Mouse (Mus musculus) retina, adult 2 months (tissue): ENCODE data around the gene B3gnt9.

ENCODE experiments used
- DNase-seq: peaks from one replicate; pipeline ENCODE4 v3.0.0-alpha.2; 2012; ENCODE audit warnings: low read depth, low spot score

B3gnt9 gene

GRCm38 (mm10) chr8:105282239-105282638 lies 27.3 kb upstream of the B3gnt9 start:
- no peak for DNase-seq

GRCm38 (mm10) chr8:105281821-105282220 lies 26.9 kb upstream of the B3gnt9 start:
- no peak for DNase-seq

GRCm38 (mm10) chr8:105280567-105280966 lies 25.6 kb upstream of the B3gnt9 start:
- no peak for DNase-seq

- no peak for DNase-seq
Observed at GRCm38 (mm10) chr8:105278911-105279334, 24.0 kb upstream of the B3gnt9 start.

- no peak for DNase-seq
Observed at GRCm38 (mm10) chr8:105276292-105277120, 21.6 kb upstream of the B3gnt9 start.

- no peak for DNase-seq
Observed at GRCm38 (mm10) chr8:105275840-105276239, 20.9 kb upstream of the B3gnt9 start, which contains the start of gene Nol3. Gene Nol3 (plus strand): TSS chr8:105276140.

- DNase-seq, result no peak
Observed at GRCm38 (mm10) chr8:105275387-105275786, 20.4 kb upstream of the B3gnt9 start.

GRCm38 (mm10) chr8:105270916-105271186 lies 15.9 kb upstream of the B3gnt9 start:
- DNase-seq, result no peak

GRCm38 (mm10) chr8:105270101-105270915 lies 15.4 kb upstream of the B3gnt9 start:
- no peak for DNase-seq

- no peak for DNase-seq
Observed at GRCm38 (mm10) chr8:105269461-105269947, 14.6 kb upstream of the B3gnt9 start, which contains the start of gene Hsf4. Gene Hsf4 (plus strand): TSS chr8:105269801.

GRCm38 (mm10) chr8:105269075-105269458 lies 14.1 kb upstream of the B3gnt9 start:
- DNase-seq, result no peak

- no peak for DNase-seq
Observed at GRCm38 (mm10) chr8:105268342-105269074, 13.6 kb upstream of the B3gnt9 start.

GRCm38 (mm10) chr8:105266775-105267174 lies 11.8 kb upstream of the B3gnt9 start:
- DNase-seq, result no peak

GRCm38 (mm10) chr8:105265128-105265527 lies 10.2 kb upstream of the B3gnt9 start:
- DNase-seq, result no peak

GRCm38 (mm10) chr8:105264024-105264982 lies 9.3 kb upstream of the B3gnt9 start, which contains the start of the genes Tradd and Fbxl8:
Gene Tradd (minus strand): TSS chr8:105264609.
Gene Fbxl8 (plus strand): TSS chr8:105264648.
- DNase-seq, result no peak

GRCm38 (mm10) chr8:105263244-105263912 lies 8.4 kb upstream of the B3gnt9 start:
- DNase-seq, result no peak

GRCm38 (mm10) chr8:105261326-105261980 lies 6.5 kb upstream of the B3gnt9 start:
- no peak for DNase-seq

- DNase-seq, result no peak
Observed at GRCm38 (mm10) chr8:105260371-105261099, 5.6 kb upstream of the B3gnt9 start.
